Mouse (Mus musculus) kidney, adult 2 months (tissue): Measurements from ENCODE around the gene Slbp. TPM values are rescaled to one million over a fixed set of nuclear protein-coding genes. Genes with fewer than 3 reads are reported as not detected.

Experiments
- DNase-seq: peaks from one replicate; pipeline ENCODE4 v3.0.0; 2021
- H3K27ac ChIP-seq: fragments of 200-500 bp; 2 replicates; pipeline ENCODE4 v1.5.1; 2012; ENCODE audit warnings: low read depth, low read length, control low read depth, inconsistent platforms; ENCODE audit not compliant: insufficient read depth
- H3K27me3 ChIP-seq: fragments of 200-500 bp; replicated peaks from 2 replicates; pipeline ENCODE4 v1.6.1; 2012; ENCODE audit warnings: mild to moderate bottlenecking, moderate library complexity, low read length, inconsistent platforms; ENCODE audit not compliant: control insufficient read depth, insufficient read depth
- H3K36me3 ChIP-seq: fragments of 200-500 bp; 2 replicates; pipeline ENCODE4 v1.6.1; 2012; ENCODE audit warnings: mild to moderate bottlenecking, moderate library complexity, low read length, inconsistent platforms; ENCODE audit not compliant: control insufficient read depth, insufficient read depth
- H3K4me1 ChIP-seq: fragments of 200-500 bp; 2 replicates; pipeline ENCODE4 v1.6.1; 2011; ENCODE audit warnings: low read length; ENCODE audit not compliant: control insufficient read depth, insufficient read depth
- H3K4me3 ChIP-seq: fragments of 200-500 bp; 2 replicates; pipeline ENCODE4 v1.5.1; 2011; ENCODE audit warnings: mild to moderate bottlenecking, low read depth, low read length, control low read depth; ENCODE audit not compliant: insufficient read depth
- CTCF ChIP-seq: fragments of 200-500 bp; conservative IDR thresholded peaks from 2 replicates; pipeline ENCODE4 v1.5.1; 2011; ENCODE audit warnings: low read depth, mild to moderate bottlenecking, control low read depth, low read length, moderate library complexity, mixed read lengths; ENCODE audit not compliant: insufficient read depth, insufficient read length
- POLR2A ChIP-seq: fragments of 200-500 bp; IDR thresholded peaks from one replicate; pipeline ENCODE4 v1.6.1; 2011; ENCODE audit warnings: low read depth, low read length, control low read depth
- WGBS: fragments of 180-500 bp; shearing (Covaris S2); methylation state at CpG from one replicate; pipeline ENCODE4 v1.1.7; 2018; 5-methylcytosine and 5-hydroxymethylcytosine counted together
- polyA plus RNA-seq: library from polyadenylated mRNA; depleted of rRNA; stranded (reverse); fragments of >200 nt; gene quantifications from 2 replicates; pipeline ENCODE4 v1.2.3, GENCODE M21; 2012

The Slbp gene
- polyA plus RNA-seq, 1 experiment = 15.7 TPM

DNA sequence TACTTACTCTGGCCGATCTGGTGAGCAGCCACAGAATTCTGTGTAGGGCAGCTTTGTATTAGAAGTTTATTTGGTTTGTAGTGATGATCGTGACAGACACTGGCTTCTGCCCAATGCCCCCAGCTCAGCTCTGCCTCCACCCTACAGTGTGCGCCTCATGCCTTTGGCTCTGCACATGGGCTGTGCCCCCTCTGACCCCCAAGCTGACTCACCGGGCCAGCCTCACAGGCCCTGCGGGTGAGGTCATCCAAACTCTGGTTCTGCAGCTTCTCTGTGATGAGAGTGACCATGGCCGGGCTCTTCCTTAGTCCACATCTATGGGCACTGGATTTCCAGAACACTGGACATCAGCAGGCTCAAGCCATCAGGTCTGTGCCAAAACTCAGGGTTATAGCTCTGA, 38.0 kb downstream of the Slbp start:
- TF ChIP-seq POLR2A (no peak), CTCF (no peak)
- H3K27me3 ChIP-seq = no peaks in the 10 kb centered on the region
- no peak overlapping the region for H3K27ac ChIP-seq
- DNase-seq = no peak
- no peak overlapping the region for H3K4me3 ChIP-seq
- WGBS = 79% methylated on average over 6 of the region's 6 CpGs
- H3K4me1 ChIP-seq = peaks cover 3% of the 10 kb centered on the region; the same call in 1 of the 2 replicates
- no peaks in the 10 kb centered on the region for H3K36me3 ChIP-seq

DNA sequence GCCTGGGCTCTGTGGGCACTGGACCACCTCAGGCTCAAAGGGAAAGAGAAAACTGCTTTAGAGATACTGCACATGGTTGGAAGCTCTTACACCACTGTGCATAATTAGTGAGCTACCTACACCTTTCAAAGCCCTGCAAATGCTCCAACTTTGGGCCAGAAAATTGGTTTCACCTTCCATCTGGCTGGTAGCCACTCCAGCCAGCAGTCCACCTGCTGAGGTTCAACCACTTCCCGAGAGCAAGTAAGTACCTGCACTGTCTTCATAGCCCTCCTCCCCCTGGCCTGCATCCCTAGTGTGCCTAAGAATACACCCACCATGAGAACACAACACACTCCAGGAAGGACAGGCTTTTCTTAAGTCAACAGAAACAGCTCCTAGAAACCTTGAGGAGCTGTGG, 40.6 kb downstream of the Slbp start:
- no peak for TF ChIP-seq CTCF
- no peak for TF ChIP-seq POLR2A
- no peaks in the 10 kb centered on the region for H3K36me3 ChIP-seq
- WGBS = 87% methylated on average over 1 of the region's 1 CpGs
- no peaks in the 10 kb centered on the region for H3K27me3 ChIP-seq
- no peak overlapping the region for H3K4me3 ChIP-seq
- DNase-seq = no peak
- no peaks in the 10 kb centered on the region for H3K4me1 ChIP-seq
- H3K27ac ChIP-seq = no peak overlapping the region

DNA sequence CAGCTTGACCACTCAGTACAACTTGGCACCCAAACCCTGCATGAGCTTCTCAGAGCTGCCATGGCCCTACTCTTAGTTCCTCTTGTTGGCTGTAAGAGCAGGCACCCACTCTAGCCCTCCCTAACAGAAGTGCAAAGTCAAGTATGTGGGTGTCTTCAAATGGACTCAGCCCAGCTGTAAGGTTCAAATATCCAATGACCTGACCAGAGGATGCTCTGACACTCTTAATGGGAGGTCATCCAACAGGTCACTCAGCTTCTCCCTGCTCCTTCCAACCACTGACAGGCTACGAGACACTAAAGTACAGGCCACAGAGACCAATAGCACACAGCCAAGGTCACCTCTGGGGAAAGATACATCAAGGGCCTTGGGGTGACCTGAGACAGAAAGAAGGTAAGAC, 43.1 kb downstream of the Slbp start:
- Histone ChIP-seq H3K36me3 (no peaks in the 10 kb centered on the region), H3K4me3 (no peak overlapping the region), H3K27ac (no peak overlapping the region), H3K4me1 (0 out of 2 replicates have a peak, but pooled peaks cover 4% of the 10 kb centered on the region), H3K27me3 (no peaks in the 10 kb centered on the region)
- 47% methylated on average over 1 of the region's 1 CpGs for WGBS
- TF ChIP-seq POLR2A (no peak), CTCF (no peak)
- DNase-seq = peak; percentile 66

DNA sequence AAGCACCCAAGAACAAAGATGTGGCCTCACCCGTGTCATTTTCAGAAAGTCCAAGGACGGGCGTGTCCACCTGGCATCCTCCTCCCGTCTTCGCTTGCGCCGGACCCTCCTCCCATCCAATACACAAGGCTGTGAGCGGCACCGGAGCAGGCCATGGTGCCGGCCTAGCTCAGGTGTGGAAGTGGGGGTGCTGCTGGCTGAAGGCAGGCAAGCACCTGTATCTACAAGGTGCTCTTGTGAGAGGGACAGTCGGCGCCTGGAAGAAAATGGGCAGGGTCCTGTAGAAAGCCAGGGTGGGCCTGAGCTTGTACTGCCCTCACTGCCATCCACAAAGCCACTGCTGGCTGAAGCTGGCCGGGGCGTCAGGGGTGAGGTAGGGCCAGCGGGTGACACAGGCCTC, 44.9 kb downstream of the Slbp start:
- Histone ChIP-seq H3K4me3 (no peak overlapping the region), H3K27ac (no peak overlapping the region)
- WGBS = 96% methylated on average over 15 of the region's 15 CpGs

DNA sequence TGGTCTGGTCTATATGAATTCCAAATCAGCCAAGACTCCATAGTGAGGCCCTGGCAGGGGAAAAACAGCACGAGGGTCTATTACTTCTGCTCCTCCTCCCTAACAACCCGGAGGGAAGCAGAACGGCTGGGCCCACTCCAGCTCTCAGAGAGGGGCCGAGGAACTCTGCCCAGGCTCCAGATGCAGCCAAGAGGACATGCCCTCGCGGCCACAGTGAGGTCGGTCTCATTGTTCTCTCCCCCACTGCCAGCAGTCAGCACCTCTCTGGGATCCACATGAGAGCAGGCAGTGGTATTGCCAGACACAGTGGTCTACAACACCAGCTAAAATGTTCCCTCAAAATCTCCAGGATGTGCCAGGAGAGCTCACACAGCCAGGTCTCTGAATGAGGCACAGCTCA, 45.7 kb downstream of the Slbp start:
- Histone ChIP-seq H3K36me3 (no peaks in the 10 kb centered on the region), H3K4me1 (0 out of 2 replicates have a peak, but pooled peaks cover 4% of the 10 kb centered on the region), H3K27me3 (no peaks in the 10 kb centered on the region), H3K4me3 (no peak overlapping the region), H3K27ac (no peak overlapping the region)
- TF ChIP-seq POLR2A = no peak
- TF ChIP-seq CTCF = no peak
- no peak for DNase-seq
- 57% methylated on average over 7 of the region's 7 CpGs for WGBS

More for the DNA sequence above, 44.9 kb downstream of the Slbp start:
- TF ChIP-seq POLR2A = no peak
- TF ChIP-seq CTCF = no peak
- no peaks in the 10 kb centered on the region for H3K27me3 ChIP-seq
- no peaks in the 10 kb centered on the region for H3K36me3 ChIP-seq
- H3K4me1 ChIP-seq = 0 out of 2 replicates have a peak, but pooled peaks cover 4% of the 10 kb centered on the region
- DNase-seq = no peak

DNA sequence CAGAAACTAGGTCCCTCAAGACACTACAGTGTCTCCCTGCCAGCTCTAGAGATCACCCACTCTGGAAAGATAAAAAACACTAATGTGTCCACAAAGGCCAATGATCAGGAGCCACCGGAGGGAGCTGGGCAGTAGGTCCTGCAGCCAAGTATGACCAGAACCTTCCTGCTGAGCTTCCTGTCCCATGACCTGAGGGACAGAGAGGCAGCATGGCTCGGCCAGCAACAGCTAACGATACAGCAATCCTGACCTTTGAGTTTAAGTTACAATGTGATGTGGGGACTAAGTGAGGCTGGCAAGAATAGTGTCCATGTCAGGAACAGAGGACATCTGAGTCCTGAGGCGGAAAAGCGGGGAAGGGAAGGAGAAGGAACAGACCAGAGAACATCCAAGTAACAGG, 47.1 kb downstream of the Slbp start:
- Histone ChIP-seq H3K27me3 (no peaks in the 10 kb centered on the region), H3K4me1 (0 out of 2 replicates have a peak, but pooled peaks cover 4% of the 10 kb centered on the region), H3K36me3 (no peaks in the 10 kb centered on the region), H3K27ac (no peak overlapping the region), H3K4me3 (no peak overlapping the region)
- WGBS = 37% methylated on average over 5 of the region's 5 CpGs
- no peak for TF ChIP-seq CTCF
- TF ChIP-seq POLR2A = no peak
- peak; percentile 25 for DNase-seq

DNA sequence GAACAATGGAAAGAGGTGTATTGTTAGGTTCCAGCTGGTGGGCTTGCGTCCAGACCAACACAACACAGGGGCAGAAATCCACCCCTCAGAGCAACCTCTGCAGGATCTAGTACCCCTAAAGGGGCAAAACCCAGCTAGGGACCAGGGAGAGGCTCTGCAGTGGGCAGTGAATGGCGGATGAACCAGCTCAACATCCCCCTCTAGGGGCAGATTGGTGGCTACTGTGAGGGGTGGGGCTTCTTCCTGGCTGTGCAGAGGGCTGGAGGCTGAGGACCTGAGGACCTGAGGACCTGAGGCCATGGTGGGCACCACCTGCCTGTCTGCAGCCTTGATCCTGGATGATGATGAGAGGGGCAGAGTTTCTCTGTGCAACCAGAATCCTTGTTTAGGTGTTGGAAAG, 58.8 kb downstream of the Slbp start:
- DNase-seq = no peak
- Histone ChIP-seq H3K4me1 (no peaks in the 10 kb centered on the region), H3K36me3 (no peaks in the 10 kb centered on the region), H3K27ac (no peak overlapping the region), H3K4me3 (no peak overlapping the region), H3K27me3 (no peaks in the 10 kb centered on the region)
- WGBS = 45% methylated on average over 2 of the region's 2 CpGs
- TF ChIP-seq POLR2A (no peak), CTCF (peak; percentile 39; the same call in 1 of the 2 replicates)
